Mouse (Mus musculus) spleen, adult 2 months (tissue): ENCODE measurements around the gene Ciart. TPM values are rescaled to one million over a fixed set of nuclear protein-coding genes. Genes with fewer than 3 reads are reported as not detected.
"Not testable (repeated sequence)": the region's sequence is repeated elsewhere in the genome, so short reads cannot be mapped to it uniquely, and the experiment has no call there.

Experiments used
- DNase-seq, 2 experiments: peaks; one replicate each; pipeline versions ENCODE4 v3.0.0 to v3.0.0-alpha.2; 2012 to 2021; ENCODE audit warnings: low spot score in 2 of 2, low read depth in 1 of 2
- H3K27ac ChIP-seq: fragments of 200-500 bp; 2 replicates; pipeline ENCODE4 v1.5.1; 2012; ENCODE audit warnings: low read length, inconsistent platforms; ENCODE audit not compliant: insufficient read depth
- H3K27me3 ChIP-seq: fragments of 200-500 bp; 2 replicates; pipeline ENCODE4 v1.6.1; 2012; ENCODE audit warnings: mild to moderate bottlenecking, moderate library complexity, low read length, inconsistent platforms; ENCODE audit not compliant: control insufficient read depth, insufficient read depth
- H3K36me3 ChIP-seq: fragments of 200-500 bp; 2 replicates; pipeline ENCODE4 v1.6.1; 2012; ENCODE audit warnings: mild to moderate bottlenecking, low read length, inconsistent platforms; ENCODE audit not compliant: control insufficient read depth, insufficient read depth
- H3K4me1 ChIP-seq: fragments of 200-500 bp; 2 replicates; pipeline ENCODE4 v1.6.1; 2011; ENCODE audit warnings: inconsistent platforms; ENCODE audit not compliant: control insufficient read depth, insufficient read depth, insufficient read length
- H3K4me3 ChIP-seq: fragments of 200-500 bp; 2 replicates; pipeline ENCODE4 v1.5.1; 2011; ENCODE audit warnings: mild to moderate bottlenecking, inconsistent platforms; ENCODE audit not compliant: insufficient read depth, insufficient read length; ENCODE audit errors: extremely low read depth
- CTCF ChIP-seq: fragments of 200-500 bp; IDR thresholded peaks from 2 replicates; pipeline ENCODE4 v1.5.1; 2011; ENCODE audit warnings: mild to moderate bottlenecking, inconsistent platforms; ENCODE audit not compliant: insufficient read depth, insufficient read length, insufficient replicate concordance; ENCODE audit errors: extremely low read depth
- POLR2A ChIP-seq: fragments of 200-500 bp; IDR thresholded peaks from 2 replicates; pipeline ENCODE4 v1.6.1; 2011; ENCODE audit warnings: low read depth, low read length, inconsistent platforms
- WGBS: fragments of 180-500 bp; shearing (Covaris S2); methylation state at CpG from one replicate; pipeline ENCODE4 v1.1.7; 2018; 5-methylcytosine and 5-hydroxymethylcytosine counted together
- polyA plus RNA-seq: library from polyadenylated mRNA; depleted of rRNA; stranded (reverse); fragments of >200 nt; gene quantifications from 2 replicates; pipeline ENCODE4 v1.2.3, GENCODE M21; 2012

Ciart gene
- polyA plus RNA-seq, 1 experiment = 3.8 TPM

GRCm38 (mm10) chr3:95925087-95925486 lies 43.0 kb upstream of the Ciart start:
- H3K27me3 ChIP-seq = no peaks in the 10 kb centered on the region
- H3K27ac ChIP-seq = no peak overlapping the region
- no peak overlapping the region for H3K4me3 ChIP-seq
- H3K4me1 ChIP-seq = no peaks in the 10 kb centered on the region
- no peaks in the 10 kb centered on the region for H3K36me3 ChIP-seq
- no peak for TF ChIP-seq CTCF
- TF ChIP-seq POLR2A = no peak
- WGBS = 61% methylated on average over 5 of the region's 5 CpGs
- DNase-seq = no peak

- Histone ChIP-seq H3K27ac (no peak overlapping the region), H3K4me3 (no peak overlapping the region), H3K4me1 (no peaks in the 10 kb centered on the region), H3K27me3 (no peaks in the 10 kb centered on the region), H3K36me3 (no peaks in the 10 kb centered on the region)
- no peak for TF ChIP-seq POLR2A
- 52% methylated on average over 4 of the region's 4 CpGs for WGBS
- DNase-seq = no peak
These were observed 42.1 kb upstream of the Ciart start for GRCm38 (mm10) chr3:95924185-95924584.

- H3K4me1 ChIP-seq, DNase-seq, H3K4me3 ChIP-seq, H3K27ac ChIP-seq, H3K27me3 ChIP-seq, H3K36me3 ChIP-seq: not testable (repeated sequence)
- WGBS = 89% methylated on average over 7 of the region's 7 CpGs
These were observed 41.4 kb upstream of the Ciart start for GRCm38 (mm10) chr3:95923429-95923828.

- not testable (repeated sequence) for H3K27me3 ChIP-seq, H3K4me1 ChIP-seq, H3K36me3 ChIP-seq, H3K27ac ChIP-seq, DNase-seq, H3K4me3 ChIP-seq
- WGBS = 95% methylated on average over 2 of the region's 2 CpGs
These were observed 38.5 kb upstream of the Ciart start for GRCm38 (mm10) chr3:95920532-95920931.

- no peak for DNase-seq
- 45% methylated on average over 7 of the region's 7 CpGs for WGBS
- H3K4me3 ChIP-seq = no peak overlapping the region
These were observed 34.7 kb upstream of the Ciart start for GRCm38 (mm10) chr3:95916760-95917159.

GRCm38 (mm10) chr3:95914706-95915105 lies 32.7 kb upstream of the Ciart start:
- Histone ChIP-seq H3K4me3 (no peak overlapping the region), H3K4me1 (no peaks in the 10 kb centered on the region), H3K27ac (no peak overlapping the region), H3K36me3 (no peaks in the 10 kb centered on the region), H3K27me3 (no peaks in the 10 kb centered on the region)
- 81% methylated on average over 4 of the region's 4 CpGs for WGBS
- TF ChIP-seq CTCF (no peak), POLR2A (no peak)
- DNase-seq = no peak

More at GRCm38 (mm10) chr3:95916760-95917159, 34.7 kb upstream of the Ciart start:
- TF ChIP-seq CTCF (no peak), POLR2A (no peak)
- H3K27ac ChIP-seq = no peak overlapping the region
- H3K27me3 ChIP-seq = no peaks in the 10 kb centered on the region
- H3K36me3 ChIP-seq = no peaks in the 10 kb centered on the region
- H3K4me1 ChIP-seq = no peaks in the 10 kb centered on the region

GRCm38 (mm10) chr3:95907613-95908012 lies 25.6 kb upstream of the Ciart start:
- peaks cover 7% of the 10 kb centered on the region; the same call in 1 of the 2 replicates for H3K4me1 ChIP-seq
- H3K4me3 ChIP-seq = no peak overlapping the region
- H3K36me3 ChIP-seq = no peaks in the 10 kb centered on the region
- DNase-seq = no peak
- no peak for TF ChIP-seq POLR2A
- no peak for TF ChIP-seq CTCF
- H3K27me3 ChIP-seq = peaks cover 15% of the 10 kb centered on the region
- no peak overlapping the region for H3K27ac ChIP-seq
- 65% methylated on average over 4 of the region's 4 CpGs for WGBS
